Mouse (Mus musculus) small intestine, adult 2 months (tissue): ENCODE data around the gene Tmem128.

ENCODE experiments used
- CTCF ChIP-seq: fragments of 200-500 bp; IDR thresholded peaks from 2 replicates; pipeline ENCODE4 v1.5.1; 2012; ENCODE audit warnings: low read depth, mild to moderate bottlenecking, control low read depth, inconsistent platforms, low read length, moderate library complexity, mixed read lengths; ENCODE audit not compliant: insufficient replicate concordance, insufficient read length; ENCODE audit errors: extremely low read depth
- POLR2A ChIP-seq: fragments of 200-500 bp; IDR thresholded peaks from 2 replicates; pipeline ENCODE4 v1.6.1; 2012; ENCODE audit warnings: low read depth, mild to moderate bottlenecking, control low read depth, inconsistent platforms, low read length, moderate library complexity

DNA sequence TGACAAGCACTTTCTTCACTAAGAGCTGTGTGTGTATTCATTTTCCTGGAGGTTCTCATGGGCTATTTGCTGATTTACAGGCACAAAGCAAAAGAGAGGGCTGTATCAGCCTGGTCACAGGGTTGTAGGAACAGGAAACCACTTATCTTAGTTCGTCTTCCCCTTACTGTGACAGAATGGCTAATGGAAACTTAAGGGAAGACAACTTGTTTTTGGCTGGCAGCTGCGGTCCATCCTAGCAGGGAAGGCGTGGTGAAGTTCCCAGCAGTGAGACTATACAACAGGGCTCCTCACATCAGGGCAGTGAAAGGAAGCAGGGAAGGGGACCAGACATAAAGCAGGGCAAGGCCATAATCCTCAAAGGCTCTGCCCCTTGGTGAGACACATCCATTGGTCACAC is 4.3 kb upstream of the Tmem128 start:
- TF ChIP-seq POLR2A (no peak), CTCF (no peak)
